Mouse (Mus musculus) stomach, postnatal 0 days (tissue): ENCODE data around the gene Aar2.

Experiments used
- CTCF ChIP-seq: IDR thresholded peaks from 2 replicates; pipeline ENCODE4 v1.5.1; 2016; ENCODE audit warnings: antibody characterized with exemption, low read depth, mild to moderate bottlenecking, moderate library complexity
- EP300 ChIP-seq: optimal IDR thresholded peaks from 2 replicates; pipeline ENCODE3; 2016; ENCODE audit warnings: antibody characterized with exemption

- TF ChIP-seq CTCF (no peak), EP300 (no peak)
Observed at GRCm38 (mm10) chr2:156569261-156569660, 21.9 kb downstream of the Aar2 start.
